Mouse (Mus musculus): ENCODE measurements around the gene Rc3h1.
"Not testable (repeated sequence)": the region's sequence is repeated elsewhere in the genome, so short reads cannot be mapped to it uniquely, and the experiment has no call there.

The Rc3h1 gene

GRCm38 (mm10) chr1:160906057-160906557 is at the start of gene Rc3h1:
Rc3h1 (plus strand) TSS chr1:160906418.
- DNase-seq (ENCODE audit: low read depth) = peak; percentile 96

DNA sequence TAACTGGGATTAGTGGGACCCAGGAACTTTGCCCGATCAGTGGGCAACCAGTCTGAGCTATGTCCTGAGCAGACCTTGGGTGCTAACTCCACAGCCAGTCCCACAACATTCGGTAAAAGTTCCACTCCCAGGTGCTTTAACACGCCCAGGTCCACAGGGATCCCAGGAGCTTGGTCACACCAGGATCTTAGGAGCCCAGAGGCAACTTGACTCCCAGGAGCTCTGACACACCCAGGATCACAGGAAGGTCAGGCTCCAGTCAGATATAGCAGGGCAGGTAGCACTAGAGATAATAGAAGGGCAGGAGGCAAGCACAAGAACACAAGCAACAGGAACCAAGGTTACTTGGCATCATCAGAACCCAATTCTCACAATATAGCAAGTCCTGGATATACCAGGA is 48.1 kb upstream of the Rc3h1 start:
- DNase-seq (ENCODE audit: low read depth) = no peak

DNA sequence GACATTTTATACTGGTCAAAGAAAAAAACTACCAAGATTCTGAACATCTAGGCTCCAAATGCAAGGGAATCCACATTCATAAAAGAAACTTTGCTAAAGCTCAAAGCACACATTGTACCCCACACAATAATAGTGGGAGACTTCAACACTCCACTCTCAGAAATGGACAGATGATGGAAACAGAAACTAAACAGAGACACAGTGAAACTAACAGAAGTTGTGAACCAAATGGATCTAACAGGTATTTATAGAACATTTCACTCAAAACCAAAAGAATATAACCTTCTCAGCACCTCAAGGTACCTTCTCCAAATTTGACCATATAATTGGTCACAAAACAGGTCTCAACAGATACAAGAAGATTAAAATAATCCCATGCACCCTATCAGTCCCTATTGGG is 46.3 kb upstream of the Rc3h1 start:
- DNase-seq (ENCODE audit: low read depth) = not testable (repeated sequence)

DNA sequence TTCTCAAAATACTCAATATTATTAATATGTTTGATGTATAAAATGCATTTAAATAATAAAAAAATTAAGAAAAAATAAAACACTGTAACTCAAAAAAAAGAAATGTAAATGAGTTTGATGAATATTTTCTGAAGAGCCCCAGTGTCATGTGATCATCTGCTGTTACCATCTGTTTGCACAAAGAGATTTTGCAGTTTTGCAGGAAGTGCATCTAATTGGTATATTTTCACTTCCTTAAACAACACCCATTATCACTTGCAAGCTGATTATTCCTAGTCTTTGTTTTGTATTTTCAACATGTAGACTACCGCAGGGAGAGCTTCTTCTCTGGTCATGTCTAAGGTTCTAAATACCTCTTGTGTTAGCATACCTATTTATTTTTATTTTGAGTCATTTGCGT is 45.1 kb upstream of the Rc3h1 start:
- DNase-seq (ENCODE audit: low read depth) = no peak

DNA sequence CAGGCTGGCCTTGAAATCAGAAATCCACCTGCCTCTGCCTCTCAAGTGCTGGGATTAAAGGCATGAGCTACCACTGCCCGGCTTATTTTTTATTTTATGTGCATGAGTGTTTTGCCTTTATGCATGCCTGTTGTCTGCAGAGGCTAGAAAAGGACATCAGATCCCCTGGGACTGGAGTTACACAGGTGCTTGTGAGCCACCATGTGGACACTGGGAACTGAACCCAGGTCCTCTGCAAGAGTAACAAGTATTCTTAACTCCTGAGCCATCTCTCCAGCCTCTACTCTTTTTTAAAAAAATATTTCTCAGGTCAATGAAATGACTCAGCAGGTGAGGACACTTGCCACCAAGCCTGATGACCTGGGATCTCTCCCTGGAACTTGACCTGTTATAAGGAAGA is 44.6 kb upstream of the Rc3h1 start:
- DNase-seq (ENCODE audit: low read depth) = no peak

DNA sequence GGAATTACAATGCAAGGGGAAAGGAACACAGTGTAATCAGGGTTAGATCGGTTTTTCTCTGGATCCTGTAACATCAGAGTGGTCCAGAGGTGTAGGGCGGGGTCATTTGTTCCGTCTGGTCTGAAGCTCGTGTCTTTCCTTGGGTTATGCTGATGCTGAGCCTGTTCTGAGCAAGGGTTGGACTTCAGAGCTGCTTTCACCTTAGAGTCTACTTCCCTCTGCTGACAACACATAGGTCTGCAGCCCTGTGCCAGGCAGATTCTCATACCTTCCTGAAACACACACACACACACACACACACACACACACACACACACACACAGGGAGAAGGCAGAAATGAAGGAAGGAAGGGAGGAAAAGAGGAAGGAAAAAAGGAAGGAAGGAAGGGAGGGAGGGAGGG is 43.2 kb upstream of the Rc3h1 start:
- peak; percentile 55 for DNase-seq (ENCODE audit: low read depth)

DNA sequence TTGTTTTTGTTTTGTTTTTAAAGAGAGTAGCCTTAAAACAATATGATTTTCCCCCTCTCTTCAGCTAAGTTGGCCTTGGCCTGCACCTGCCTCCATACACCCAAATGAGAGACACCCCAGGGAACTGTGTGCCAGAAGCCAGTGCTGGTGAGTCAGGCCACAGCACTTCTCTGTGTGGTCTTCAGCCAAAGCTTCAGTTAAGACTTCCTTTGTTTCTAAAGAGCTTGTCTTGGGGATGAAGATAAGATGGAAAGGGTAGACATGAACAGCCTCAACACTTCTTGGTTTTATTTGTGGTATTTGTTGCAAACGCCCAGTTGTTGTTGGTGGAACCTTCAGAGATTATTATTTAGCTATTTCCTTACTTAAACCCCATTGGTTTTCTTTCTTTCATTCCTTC is 31.5 kb upstream of the Rc3h1 start:
- peak; percentile 14 for DNase-seq (ENCODE audit: low read depth)

DNA sequence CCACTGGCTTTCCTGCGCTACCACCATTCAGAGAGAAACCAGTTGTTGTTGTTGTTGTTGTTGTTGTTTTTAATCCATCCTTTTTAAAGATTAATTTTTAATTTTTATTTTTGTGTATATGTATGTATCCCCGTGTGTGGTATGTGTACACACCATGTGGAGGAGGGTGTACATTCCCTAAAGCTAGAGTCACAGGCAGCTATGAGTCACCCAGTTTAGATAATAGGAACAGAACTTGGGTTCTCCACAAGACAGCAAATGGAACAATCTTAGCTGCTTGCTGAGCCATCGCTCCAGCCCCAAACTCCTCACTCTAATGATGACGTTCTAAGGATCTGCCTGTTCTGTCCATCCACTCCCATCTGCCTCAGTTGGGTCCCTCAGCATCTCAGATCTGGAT is 29.2 kb upstream of the Rc3h1 start:
- DNase-seq (ENCODE audit: low read depth) = peak; percentile 53

- peak; percentile 47 for DNase-seq (ENCODE audit: low read depth)
Observed at GRCm38 (mm10) chr1:160878485-160878884, 27.7 kb upstream of the Rc3h1 start.

DNA sequence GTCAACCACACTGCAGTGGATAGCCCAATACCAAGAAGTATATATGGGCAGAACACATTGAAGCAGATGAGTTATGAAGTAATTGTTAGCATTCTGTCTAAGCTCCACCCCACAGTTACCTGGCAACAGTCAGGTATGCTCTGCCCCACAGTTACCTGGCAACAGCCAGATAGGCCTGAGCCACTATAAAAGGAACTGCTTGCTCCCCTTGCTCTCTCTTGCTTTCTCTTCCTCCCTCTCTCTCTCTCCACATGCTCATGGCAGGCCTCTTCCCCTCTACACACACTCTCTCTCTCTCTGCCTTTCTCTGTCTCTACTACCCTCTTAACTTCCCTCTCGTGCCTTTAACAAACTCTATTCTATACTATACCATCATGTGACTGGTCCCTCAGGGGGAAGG is 24.8 kb upstream of the Rc3h1 start:
- DNase-seq (ENCODE audit: low read depth) = not testable (repeated sequence)

GRCm38 (mm10) chr1:160881968-160882367 is 24.2 kb upstream of the Rc3h1 start:
- no peak for DNase-seq (ENCODE audit: low read depth)

GRCm38 (mm10) chr1:160884273-160884672 is 21.9 kb upstream of the Rc3h1 start:
- no peak for DNase-seq (ENCODE audit: low read depth)

- no peak for DNase-seq (ENCODE audit: low read depth)
Observed at GRCm38 (mm10) chr1:160884993-160885392, 21.2 kb upstream of the Rc3h1 start.

DNA sequence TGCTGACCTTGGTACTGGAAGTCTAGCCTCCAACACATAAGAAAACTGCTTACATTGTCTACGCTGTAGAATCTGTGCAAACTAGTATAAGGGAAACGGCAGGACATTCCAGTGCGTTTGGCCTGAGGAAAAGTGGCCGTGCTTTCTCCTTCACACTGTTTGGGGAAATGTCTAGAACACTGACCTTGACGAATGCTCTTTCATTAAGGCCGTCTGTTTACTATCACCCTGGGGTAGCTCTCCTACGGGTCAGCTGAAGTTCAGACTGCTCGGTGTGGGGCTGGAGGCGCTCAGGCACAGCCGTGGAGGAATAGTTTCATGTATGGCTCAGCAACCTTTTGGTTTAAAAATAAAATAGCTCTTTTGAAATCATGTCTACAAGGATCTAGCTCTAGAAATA is 6.5 kb upstream of the Rc3h1 start:
- peak; percentile 17 for DNase-seq (ENCODE audit: low read depth)

GRCm38 (mm10) chr1:160904047-160904446 is 2.2 kb upstream of the Rc3h1 start:
- DNase-seq (ENCODE audit: low read depth) = no peak

- DNase-seq (ENCODE audit: low read depth) = peak; percentile 64
Observed at GRCm38 (mm10) chr1:160906558-160907481, 602 bp downstream of the Rc3h1 start.

GRCm38 (mm10) chr1:160910176-160910575 is 4.0 kb downstream of the Rc3h1 start:
- no peak for DNase-seq (ENCODE audit: low read depth)

- no peak for DNase-seq (ENCODE audit: low read depth)
Observed at GRCm38 (mm10) chr1:160910812-160911211, 4.6 kb downstream of the Rc3h1 start.

DNA sequence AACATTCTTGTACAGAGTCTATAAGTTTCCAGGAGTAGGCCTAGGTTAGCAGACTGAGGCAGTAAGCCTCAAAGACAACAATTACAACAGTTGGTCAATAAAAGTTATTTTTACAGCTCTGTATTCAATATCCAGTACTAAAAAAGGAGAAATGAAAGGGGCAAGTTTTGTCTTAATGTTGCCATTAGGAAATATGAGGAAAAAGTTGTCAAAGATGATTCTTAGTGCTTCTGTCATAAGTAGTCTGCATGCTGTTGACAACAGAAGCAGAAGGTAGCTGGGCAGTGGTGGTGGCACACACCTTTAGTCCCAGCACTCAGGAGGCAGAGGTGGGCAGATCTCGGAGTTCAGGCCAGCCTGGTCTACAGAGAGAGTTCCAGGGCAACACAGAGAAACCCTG is 13.2 kb downstream of the Rc3h1 start:
- DNase-seq (ENCODE audit: low read depth) = no peak

DNA sequence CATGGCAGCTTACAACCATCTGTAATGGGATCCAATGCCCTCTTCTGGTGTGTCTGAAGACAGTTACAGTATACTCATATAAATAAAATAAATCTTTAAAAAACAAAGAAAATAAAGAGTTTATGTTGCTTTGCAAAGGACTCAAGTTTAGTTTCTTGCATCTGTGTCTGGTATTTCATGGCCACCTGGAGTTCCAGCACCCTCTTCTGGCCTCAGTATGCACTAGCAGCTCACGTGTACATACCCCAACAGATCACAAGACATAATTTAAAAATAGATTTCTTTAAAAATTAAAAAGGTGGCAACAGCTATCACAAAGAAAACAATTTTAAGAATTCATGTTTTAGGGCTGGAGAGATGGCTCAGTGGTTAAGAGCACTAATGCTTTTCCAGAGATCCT is 15.7 kb downstream of the Rc3h1 start:
- DNase-seq (ENCODE audit: low read depth) = no peak

DNA sequence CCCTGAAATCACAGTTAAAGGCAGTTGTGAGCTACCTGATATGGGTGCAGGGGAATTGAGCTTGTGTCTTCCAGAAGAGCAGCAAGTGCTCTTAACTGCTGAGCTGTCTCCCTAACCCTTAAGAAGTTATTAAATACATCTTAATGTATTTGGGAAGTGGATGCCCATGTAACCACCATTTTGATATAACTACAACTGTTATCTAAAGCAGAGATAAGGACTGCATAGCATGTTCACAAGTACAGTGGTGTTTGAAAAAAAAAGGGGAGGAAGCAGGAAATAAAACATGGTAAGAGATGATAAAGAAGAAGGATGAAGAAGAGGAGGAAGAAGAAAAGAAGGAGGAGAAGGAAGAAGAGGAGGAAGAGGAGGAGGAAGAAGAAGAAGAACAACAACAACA is 25.1 kb downstream of the Rc3h1 start:
- DNase-seq (ENCODE audit: low read depth) = no peak

DNA sequence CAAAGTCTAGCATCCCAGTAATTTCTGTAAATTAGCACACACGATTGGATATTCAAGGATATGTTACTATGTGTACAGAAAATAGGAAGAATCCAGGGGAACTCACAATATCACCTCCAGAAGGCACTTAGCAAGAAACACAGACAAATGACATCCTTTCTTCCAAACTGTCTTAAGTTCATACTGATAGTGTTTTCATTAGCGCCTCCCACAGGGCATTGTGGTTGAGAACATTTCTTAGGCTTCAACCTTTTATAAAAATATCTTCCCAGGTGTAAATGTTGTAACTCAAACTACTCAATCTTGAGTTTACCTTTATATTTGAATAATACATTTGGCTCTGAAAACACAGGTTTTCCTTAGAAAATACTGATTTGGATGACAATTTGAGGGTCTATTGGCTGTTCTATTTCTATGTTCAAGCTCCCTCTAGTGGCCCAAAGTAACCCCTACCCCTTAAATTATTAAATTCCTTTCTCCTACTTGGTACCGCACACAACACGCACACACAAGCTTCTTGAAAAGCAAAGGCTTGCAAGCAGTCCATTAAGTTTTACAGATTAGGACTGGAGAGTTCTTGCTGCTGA is 27.8 kb downstream of the Rc3h1 start:
- peak; percentile 68 for DNase-seq (ENCODE audit: low read depth)

GRCm38 (mm10) chr1:160935551-160935950 is 29.3 kb downstream of the Rc3h1 start:
- DNase-seq (ENCODE audit: low read depth) = peak; percentile 52

Measured in NIH3T3 (cell line).